Mouse (Mus musculus): ENCODE measurements around the gene Loxl4. TPM values are rescaled to one million over a fixed set of nuclear protein-coding genes. Genes with fewer than 3 reads are reported as not detected.

Gene Loxl4
- polyA plus RNA-seq (2012; rRNA removed), result 2.5 and 2.7 TPM in 2 replicates

- DNase-seq (ENCODE audit: low read depth), result no peak
Measured at GRCm38 (mm10) chr19:42612654-42613053, at the start of gene Loxl4. Gene Loxl4 (minus strand): TSS chr19:42612813.

- DNase-seq (ENCODE audit: low read depth), result no peak
Measured at GRCm38 (mm10) chr19:42661430-42662164, 49.0 kb upstream of the Loxl4 start.

GRCm38 (mm10) chr19:42660244-42660565, 47.6 kb upstream of the Loxl4 start:
- DNase-seq (ENCODE audit: low read depth), result no peak

GRCm38 (mm10) chr19:42659354-42660243, 47.0 kb upstream of the Loxl4 start:
- no peak for DNase-seq (ENCODE audit: low read depth)

GRCm38 (mm10) chr19:42658435-42659135, 46.0 kb upstream of the Loxl4 start:
- no peak for DNase-seq (ENCODE audit: low read depth)

- DNase-seq (ENCODE audit: low read depth), result no peak
Measured at GRCm38 (mm10) chr19:42657769-42658168, 45.2 kb upstream of the Loxl4 start.

GRCm38 (mm10) chr19:42657306-42657705, 44.7 kb upstream of the Loxl4 start:
- DNase-seq (ENCODE audit: low read depth), result no peak

GRCm38 (mm10) chr19:42655006-42655405, 42.4 kb upstream of the Loxl4 start:
- DNase-seq (ENCODE audit: low read depth), result no peak

GRCm38 (mm10) chr19:42653091-42653490, 40.5 kb upstream of the Loxl4 start:
- DNase-seq (ENCODE audit: low read depth), result no peak

- DNase-seq (ENCODE audit: low read depth), result no peak
Measured at GRCm38 (mm10) chr19:42652425-42652824, 39.8 kb upstream of the Loxl4 start.

- DNase-seq (ENCODE audit: low read depth), result no peak
Measured at GRCm38 (mm10) chr19:42640211-42640610, 27.6 kb upstream of the Loxl4 start.

GRCm38 (mm10) chr19:42639544-42639943, 26.9 kb upstream of the Loxl4 start:
- DNase-seq (ENCODE audit: low read depth), result no peak

GRCm38 (mm10) chr19:42638604-42639481, 26.2 kb upstream of the Loxl4 start:
- DNase-seq (ENCODE audit: low read depth), result no peak

GRCm38 (mm10) chr19:42636631-42637030, 24.0 kb upstream of the Loxl4 start:
- DNase-seq (ENCODE audit: low read depth), result no peak

- no peak for DNase-seq (ENCODE audit: low read depth)
Measured at GRCm38 (mm10) chr19:42633650-42634049, 21.0 kb upstream of the Loxl4 start.

GRCm38 (mm10) chr19:42632301-42632700, 19.7 kb upstream of the Loxl4 start:
- no peak for DNase-seq (ENCODE audit: low read depth)

GRCm38 (mm10) chr19:42631541-42631961, 18.9 kb upstream of the Loxl4 start:
- no peak for DNase-seq (ENCODE audit: low read depth)

- DNase-seq (ENCODE audit: low read depth), result no peak
Measured at GRCm38 (mm10) chr19:42628068-42628467, 15.5 kb upstream of the Loxl4 start.

- no peak for DNase-seq (ENCODE audit: low read depth)
Measured at GRCm38 (mm10) chr19:42613647-42614225, 1.1 kb upstream of the Loxl4 start.

GRCm38 (mm10) chr19:42613116-42613515, 503 bp upstream of the Loxl4 start:
- no peak for DNase-seq (ENCODE audit: low read depth)

GRCm38 (mm10) chr19:42611746-42612145, 867 bp downstream of the Loxl4 start:
- DNase-seq (ENCODE audit: low read depth), result no peak

Data from gonadal fat pad, adult 2 months (tissue).